Mouse (Mus musculus) spleen, postnatal 10 days (tissue): ENCODE measurements around the gene Ptpn18.

Source experiments
- DNase-seq, 2 experiments: peaks; one replicate each; pipeline ENCODE4 v3.0.0; 2021 to 2022; ENCODE audit warnings: low spot score in 2 of 2

Gene Ptpn18

GRCm38 (mm10) chr1:34465445-34465844, 5.9 kb downstream of the Ptpn18 start:
- DNase-seq: no peak

- no peak for DNase-seq
Measured at GRCm38 (mm10) chr1:34468051-34468450, 8.5 kb downstream of the Ptpn18 start.

GRCm38 (mm10) chr1:34468500-34468899, 8.9 kb downstream of the Ptpn18 start:
- DNase-seq: no peak

- DNase-seq: no peak
Measured at GRCm38 (mm10) chr1:34469801-34470200, 10.2 kb downstream of the Ptpn18 start.

- DNase-seq: peak; percentile 66 to 83
Measured at GRCm38 (mm10) chr1:34472427-34473300, 13.1 kb downstream of the Ptpn18 start.

- DNase-seq: no peak
Measured at GRCm38 (mm10) chr1:34478891-34479655, 19.5 kb downstream of the Ptpn18 start.

- no peak for DNase-seq
Measured at GRCm38 (mm10) chr1:34480801-34481200, 21.2 kb downstream of the Ptpn18 start.

GRCm38 (mm10) chr1:34481920-34482669, 22.5 kb downstream of the Ptpn18 start:
- no peak for DNase-seq

- no peak for DNase-seq
Measured at GRCm38 (mm10) chr1:34484470-34484869, 24.9 kb downstream of the Ptpn18 start.

- DNase-seq: peak; percentile 50 to 76
Measured at GRCm38 (mm10) chr1:34485461-34486188, 26.1 kb downstream of the Ptpn18 start.

GRCm38 (mm10) chr1:34487383-34487782, 27.8 kb downstream of the Ptpn18 start:
- DNase-seq: no peak

- DNase-seq: no peak
Measured at GRCm38 (mm10) chr1:34489852-34490541, 30.4 kb downstream of the Ptpn18 start.

- no peak for DNase-seq
Measured at GRCm38 (mm10) chr1:34491480-34491879, 31.9 kb downstream of the Ptpn18 start.

- no peak for DNase-seq
Measured at GRCm38 (mm10) chr1:34502991-34503390, 43.4 kb downstream of the Ptpn18 start.

GRCm38 (mm10) chr1:34505307-34505706, 45.7 kb downstream of the Ptpn18 start:
- DNase-seq: no peak

- no peak for DNase-seq
Measured at GRCm38 (mm10) chr1:34505970-34506551, 46.5 kb downstream of the Ptpn18 start.

GRCm38 (mm10) chr1:34507986-34508385, 48.4 kb downstream of the Ptpn18 start:
- DNase-seq: no peak

- peak in 1 of 2 experiments; percentile 51 for DNase-seq
Measured at GRCm38 (mm10) chr1:34510575-34510981, 51.0 kb downstream of the Ptpn18 start.

GRCm38 (mm10) chr1:34511027-34511426, 51.5 kb downstream of the Ptpn18 start:
- DNase-seq: peak; percentile 38 to 80

GRCm38 (mm10) chr1:34513068-34513467, 53.5 kb downstream of the Ptpn18 start:
- no peak for DNase-seq
